Mouse (Mus musculus): ENCODE measurements at regions not wholly inside any gene's neighbourhood (a gene's known extent, or its start where the extent isn't known, plus 50 kb on each side); places are given as distances from the start of the nearest gene placed in this dataset.

DNA sequence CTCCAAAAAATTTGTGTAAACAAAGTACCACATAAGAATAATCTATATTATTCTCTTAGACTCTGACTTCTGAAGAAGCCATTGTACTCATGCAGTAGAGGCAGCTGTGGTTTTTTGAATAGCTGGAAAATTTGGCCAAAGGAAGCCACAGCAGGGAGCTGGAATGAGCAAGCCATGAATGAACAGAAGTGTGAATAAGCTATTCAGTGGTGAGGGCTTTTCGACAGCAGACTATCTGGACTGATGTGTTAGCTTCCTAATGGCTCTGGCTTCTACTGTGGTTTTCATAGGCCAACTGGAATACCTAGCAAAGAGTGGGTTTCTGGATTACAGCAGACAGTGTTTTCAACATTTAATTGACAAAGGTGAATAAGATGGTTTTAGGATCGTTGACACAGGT lies 2842.0 kb upstream of the Lrrc6 start:
- Histone ChIP-seq H3K36me3 (no peaks in the 10 kb centered on the region), H3K9me3 (replicated peaks) (no peaks in the 10 kb centered on the region), H3K4me3 (no peak overlapping the region), H3K27ac (no peak overlapping the region), H3K4me1 (no peaks in the 10 kb centered on the region), H3K27me3 (ENCODE audit: low read depth, poor library complexity, severe bottlenecking) (no peaks in the 10 kb centered on the region)
- DNase-seq (ENCODE audit: low spot score): no peak
- WGBS: 82% methylated on average over 2 of the region's 2 CpGs

DNA sequence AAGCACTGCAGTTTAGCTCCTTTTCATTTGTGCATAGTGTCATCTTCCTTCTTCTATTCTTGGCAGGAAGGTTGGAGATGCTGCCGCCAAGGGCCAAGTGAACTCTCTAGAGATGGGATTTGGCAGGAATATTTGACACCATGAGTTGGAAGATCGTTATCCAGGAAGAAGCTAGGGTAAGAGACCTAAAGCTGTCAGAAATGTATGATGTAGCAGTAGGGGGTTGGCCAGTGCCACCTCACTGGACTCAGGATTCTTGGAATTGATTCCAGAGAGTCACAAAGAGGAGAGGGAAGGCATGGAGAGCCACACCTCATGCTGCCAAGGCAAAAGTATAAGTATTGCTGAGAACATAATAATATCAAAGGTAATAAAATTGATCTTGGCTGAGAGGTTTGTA lies 2835.8 kb upstream of the Lrrc6 start:
- no peak overlapping the region for H3K4me3 ChIP-seq
- no peak overlapping the region for H3K27ac ChIP-seq
- no peaks in the 10 kb centered on the region for H3K36me3 ChIP-seq
- H3K27me3 ChIP-seq (ENCODE audit: low read depth, poor library complexity, severe bottlenecking): no peaks in the 10 kb centered on the region
- no peaks in the 10 kb centered on the region for H3K9me3 ChIP-seq (replicated peaks)
- no peaks in the 10 kb centered on the region for H3K4me1 ChIP-seq
- WGBS: 88% methylated on average over 2 of the region's 2 CpGs
- DNase-seq (ENCODE audit: low spot score): no peak

DNA sequence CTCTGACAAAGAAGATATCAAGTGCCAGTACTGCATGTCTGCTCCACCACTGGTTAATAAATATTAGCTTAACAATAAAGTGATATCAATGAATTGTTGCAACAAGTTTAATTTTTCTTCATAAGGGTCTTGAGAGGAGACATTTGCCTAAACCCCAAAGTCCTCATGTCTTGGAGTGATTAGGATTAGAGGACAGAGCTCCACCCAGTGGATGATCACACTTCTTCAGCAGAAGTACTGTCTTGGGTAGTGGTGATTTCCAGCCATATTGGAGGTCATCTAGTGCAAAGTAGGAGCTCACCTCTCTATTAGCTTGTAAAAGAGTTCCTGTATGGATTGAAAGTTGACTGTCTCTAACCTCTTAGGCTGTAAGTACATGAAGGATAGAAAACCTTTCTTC lies 2825.8 kb upstream of the Lrrc6 start:
- DNase-seq (ENCODE audit: low spot score): no peak
- Histone ChIP-seq H3K27me3 (ENCODE audit: low read depth, poor library complexity, severe bottlenecking) (no peaks in the 10 kb centered on the region), H3K36me3 (no peaks in the 10 kb centered on the region), H3K27ac (no peak overlapping the region), H3K4me1 (no peaks in the 10 kb centered on the region), H3K4me3 (no peak overlapping the region), H3K9me3 (replicated peaks) (no peaks in the 10 kb centered on the region)

DNA sequence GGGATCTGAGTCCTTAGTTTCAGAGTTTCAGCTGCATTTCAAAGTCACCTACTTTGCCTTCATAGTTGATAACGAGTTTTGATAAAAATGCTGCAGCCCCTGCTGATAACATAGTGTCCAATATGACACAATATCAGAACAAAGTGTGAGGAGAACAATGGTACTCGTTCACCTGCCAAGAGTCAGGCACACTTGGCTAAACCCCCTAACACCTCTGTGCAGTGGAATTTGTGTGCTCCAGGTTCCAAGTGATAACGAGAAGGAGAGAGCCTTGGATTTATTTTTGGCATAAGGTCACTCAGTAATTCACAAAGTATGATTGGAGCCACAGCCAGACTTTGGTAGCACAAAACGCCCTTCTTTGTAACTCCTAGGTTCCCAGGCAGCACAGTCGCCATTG lies 2802.4 kb upstream of the Lrrc6 start:
- Histone ChIP-seq H3K9me3 (replicated peaks) (no peaks in the 10 kb centered on the region), H3K27me3 (ENCODE audit: low read depth, poor library complexity, severe bottlenecking) (no peaks in the 10 kb centered on the region), H3K27ac (no peak overlapping the region), H3K4me3 (no peak overlapping the region), H3K36me3 (no peaks in the 10 kb centered on the region), H3K4me1 (no peaks in the 10 kb centered on the region)
- DNase-seq (ENCODE audit: low spot score): no peak
- WGBS: 80% methylated on average over 5 of the region's 5 CpGs

DNA sequence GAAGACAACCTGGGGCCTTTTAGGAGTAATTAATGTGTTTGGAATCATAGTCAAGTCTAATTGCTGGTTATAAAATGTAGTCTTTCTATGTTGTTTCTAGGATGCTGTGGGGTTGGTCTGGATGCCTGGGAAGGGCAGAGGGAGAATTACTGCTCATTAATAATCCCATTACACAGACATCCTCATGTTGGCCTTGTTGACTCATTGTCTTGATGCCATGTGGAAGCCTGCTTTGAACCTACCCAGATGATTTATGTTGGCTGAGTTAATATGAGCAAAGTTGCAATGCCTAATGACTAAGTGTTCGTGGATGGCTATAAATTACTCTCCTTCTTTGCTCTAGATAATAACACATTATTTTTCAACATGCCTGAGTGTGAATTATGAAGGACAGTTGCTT lies 2790.6 kb upstream of the Lrrc6 start:
- DNase-seq (ENCODE audit: low spot score): no peak
- 45% methylated on average over 1 of the region's 1 CpGs for WGBS
- Histone ChIP-seq H3K4me1 (peaks cover 4% of the 10 kb centered on the region; the same call in 1 of the 2 replicates), H3K36me3 (no peaks in the 10 kb centered on the region), H3K4me3 (no peak overlapping the region), H3K27ac (no peak overlapping the region), H3K27me3 (ENCODE audit: low read depth, poor library complexity, severe bottlenecking) (no peaks in the 10 kb centered on the region), H3K9me3 (replicated peaks) (no peaks in the 10 kb centered on the region)

DNA sequence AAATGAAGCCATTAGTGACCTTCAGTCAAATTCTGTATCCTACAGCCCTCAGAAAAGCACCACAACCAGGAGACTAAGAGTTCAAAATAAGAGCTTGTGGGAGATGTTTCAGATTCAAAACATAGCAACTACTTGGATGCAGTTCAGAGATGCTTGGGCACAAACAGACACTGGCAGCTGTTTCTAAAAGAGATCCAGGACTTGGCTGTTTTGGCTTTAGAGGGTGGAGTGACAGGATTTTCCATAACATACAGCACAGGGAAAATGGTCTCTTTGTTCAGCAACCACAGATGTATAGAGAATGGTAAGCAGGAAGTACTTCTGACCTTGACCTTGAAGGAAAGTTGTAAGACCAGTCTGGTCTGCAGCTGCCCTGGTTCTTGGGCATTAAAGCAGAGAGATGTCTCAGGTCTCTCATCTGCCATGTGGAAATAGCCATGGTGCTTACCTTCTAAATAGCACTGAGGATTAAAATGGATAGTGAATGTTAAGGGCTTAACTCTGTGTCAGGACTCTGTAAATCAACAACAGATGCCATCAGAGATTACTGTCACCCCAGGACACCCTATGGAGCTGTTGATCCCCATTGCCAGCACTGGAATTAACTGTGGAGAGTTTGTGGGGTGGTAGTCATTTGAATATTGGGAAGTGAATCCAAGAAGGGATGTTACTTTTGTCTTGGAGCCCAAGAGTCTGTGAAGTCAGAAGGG lies 2775.0 kb upstream of the Lrrc6 start:
- DNase-seq (ENCODE audit: low spot score): no peak
- no peak overlapping the region for H3K27ac ChIP-seq
- no peaks in the 10 kb centered on the region for H3K9me3 ChIP-seq (replicated peaks)
- H3K27me3 ChIP-seq (ENCODE audit: low read depth, poor library complexity, severe bottlenecking): no peaks in the 10 kb centered on the region
- no peak overlapping the region for H3K4me3 ChIP-seq
- no peaks in the 10 kb centered on the region for H3K36me3 ChIP-seq
- peaks cover 23% of the 10 kb centered on the region for H3K4me1 ChIP-seq

DNA sequence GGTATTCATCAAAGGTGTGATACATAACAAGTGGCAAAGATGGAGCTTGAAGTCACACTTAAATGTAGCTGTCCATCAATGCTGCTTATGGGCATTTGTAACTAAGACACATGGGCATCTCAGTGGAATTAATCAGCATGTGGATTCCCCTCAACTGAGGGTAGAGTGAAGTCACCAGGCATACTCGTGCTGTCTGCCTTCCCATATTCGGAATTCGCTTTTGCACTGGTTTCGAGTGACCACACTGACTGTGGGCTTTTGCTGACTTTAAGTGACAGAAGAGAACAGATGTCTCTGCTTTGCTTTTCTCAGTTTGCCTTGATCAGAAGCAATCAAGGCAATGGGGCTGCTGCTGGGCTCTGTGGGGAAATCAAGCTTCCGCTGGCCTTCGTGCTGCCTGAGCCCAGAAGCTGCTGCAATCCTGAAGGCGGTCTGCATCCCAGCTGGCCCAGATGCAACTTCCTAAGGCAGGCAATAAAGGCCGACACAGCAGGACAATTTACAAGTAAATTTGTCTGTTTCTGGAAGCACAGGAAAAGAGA lies 2773.6 kb upstream of the Lrrc6 start:
- H3K27ac ChIP-seq: no peak overlapping the region
- WGBS: 51% methylated on average over 8 of the region's 8 CpGs
- H3K27me3 ChIP-seq (ENCODE audit: low read depth, poor library complexity, severe bottlenecking): no peaks in the 10 kb centered on the region
- H3K4me1 ChIP-seq: peaks cover 23% of the 10 kb centered on the region
- no peaks in the 10 kb centered on the region for H3K36me3 ChIP-seq
- no peaks in the 10 kb centered on the region for H3K9me3 ChIP-seq (replicated peaks)
- peak; percentile 42 for DNase-seq (ENCODE audit: low spot score)
- no peak overlapping the region for H3K4me3 ChIP-seq

DNA sequence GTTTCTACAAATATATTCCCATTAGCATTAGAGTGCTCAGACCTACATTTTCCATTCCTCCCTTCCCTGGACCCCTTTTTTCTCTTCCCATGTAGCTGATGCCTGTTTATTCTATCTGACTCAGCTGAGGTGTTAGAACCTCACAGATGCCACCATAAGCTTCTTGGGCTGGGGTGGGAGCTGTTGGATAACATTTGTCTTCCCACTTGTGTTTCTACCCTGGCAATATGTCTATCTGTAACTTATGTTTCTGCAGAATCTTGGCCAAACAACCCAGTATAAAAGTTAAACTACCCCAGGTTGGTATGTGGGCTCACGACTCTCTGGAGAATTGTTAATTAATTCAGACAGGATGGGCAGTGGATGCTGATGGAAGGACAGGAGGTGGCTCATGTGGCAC lies 2772.8 kb upstream of the Lrrc6 start:
- Histone ChIP-seq H3K36me3 (no peaks in the 10 kb centered on the region), H3K4me1 (peaks cover 23% of the 10 kb centered on the region), H3K9me3 (replicated peaks) (no peaks in the 10 kb centered on the region), H3K4me3 (no peak overlapping the region), H3K27me3 (ENCODE audit: low read depth, poor library complexity, severe bottlenecking) (no peaks in the 10 kb centered on the region), H3K27ac (no peak overlapping the region)
- no peak for DNase-seq (ENCODE audit: low spot score)
- 82% methylated on average over 1 of the region's 1 CpGs for WGBS

DNA sequence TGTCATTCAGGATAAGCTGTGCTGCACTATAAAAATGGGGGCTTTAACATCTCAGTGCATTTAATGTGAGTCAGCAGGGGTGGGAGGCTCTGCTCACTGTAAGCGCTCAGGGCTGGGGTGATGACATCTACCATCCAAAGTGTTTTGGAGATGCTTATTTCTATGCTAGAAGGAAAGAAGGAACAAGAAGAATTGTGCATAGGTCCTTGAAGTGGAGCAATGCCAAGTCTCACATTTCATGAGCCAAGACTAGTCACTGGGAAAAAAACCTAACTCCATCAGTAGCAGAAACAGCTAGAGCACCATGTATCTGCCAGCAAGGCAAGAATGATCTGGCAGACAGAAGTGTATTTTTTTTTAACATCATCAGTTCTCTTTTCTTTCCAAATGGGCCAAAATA lies 2761.2 kb upstream of the Lrrc6 start:
- H3K4me3 ChIP-seq: no peak overlapping the region
- peaks cover 9% of the 10 kb centered on the region for H3K4me1 ChIP-seq
- no peaks in the 10 kb centered on the region for H3K27me3 ChIP-seq (ENCODE audit: low read depth, poor library complexity, severe bottlenecking)
- no peak overlapping the region for H3K27ac ChIP-seq
- 97% methylated on average over 1 of the region's 1 CpGs for WGBS
- no peaks in the 10 kb centered on the region for H3K36me3 ChIP-seq
- H3K9me3 ChIP-seq (replicated peaks): no peaks in the 10 kb centered on the region
- no peak for DNase-seq (ENCODE audit: low spot score)

DNA sequence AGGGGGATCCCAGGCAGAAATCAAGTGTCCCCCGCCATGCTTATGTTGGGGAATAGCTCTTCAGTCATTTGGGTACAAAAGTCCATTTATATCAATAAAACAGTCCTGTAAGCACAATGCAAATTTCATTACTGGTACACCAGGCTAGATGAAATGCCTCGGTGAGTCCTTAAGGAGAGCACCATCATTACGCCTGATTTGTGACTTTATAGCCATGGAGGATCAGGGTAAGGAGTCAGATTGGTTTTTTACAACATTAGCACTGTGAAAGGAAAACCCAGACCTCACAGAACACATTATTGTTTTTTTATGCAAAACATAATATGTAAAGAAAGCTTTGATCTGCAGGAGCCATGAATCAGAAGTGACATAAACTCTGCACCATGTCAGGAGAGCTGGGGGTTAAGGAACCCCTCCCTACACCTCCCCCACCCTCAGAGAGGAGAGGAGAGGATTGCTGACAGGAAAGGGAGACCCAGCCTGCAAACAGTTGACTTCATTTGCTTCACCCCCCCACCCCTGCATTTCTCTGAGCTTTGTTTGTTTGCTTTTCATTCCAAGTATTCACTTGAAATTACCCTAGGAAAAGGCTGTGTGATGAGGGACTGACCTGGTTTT lies 2756.6 kb upstream of the Lrrc6 start:
- no peak overlapping the region for H3K4me3 ChIP-seq
- 40% methylated on average over 3 of the region's 3 CpGs for WGBS

DNA sequence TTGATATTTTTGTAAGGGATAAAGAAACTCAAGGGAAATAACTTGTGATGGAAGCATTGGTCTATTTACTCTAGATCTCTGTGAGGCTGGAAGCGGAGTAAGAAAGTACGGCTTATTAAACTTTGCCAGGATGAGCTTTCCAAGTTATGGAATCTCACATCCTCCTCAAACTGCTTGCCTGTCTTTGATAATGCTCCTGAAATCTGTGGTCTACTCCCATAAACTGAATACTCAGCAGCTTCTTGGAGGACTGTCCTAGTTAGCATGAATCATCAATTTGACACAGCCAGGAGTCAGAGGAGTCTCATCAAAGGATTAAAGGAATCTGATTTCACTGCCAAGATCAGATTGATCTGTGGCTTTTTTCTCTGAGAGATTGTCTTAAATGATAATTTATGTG lies 2753.0 kb upstream of the Lrrc6 start:
- H3K4me3 ChIP-seq: no peak overlapping the region
- no peak for DNase-seq (ENCODE audit: low spot score)
- H3K36me3 ChIP-seq: no peaks in the 10 kb centered on the region
- H3K27ac ChIP-seq: no peak overlapping the region
- peaks cover 9% of the 10 kb centered on the region for H3K4me1 ChIP-seq
- WGBS: 96% methylated on average over 2 of the region's 2 CpGs
- no peaks in the 10 kb centered on the region for H3K9me3 ChIP-seq (replicated peaks)
- H3K27me3 ChIP-seq (ENCODE audit: low read depth, poor library complexity, severe bottlenecking): no peaks in the 10 kb centered on the region

More for the DNA sequence above, 2756.6 kb upstream of the Lrrc6 start:
- H3K27ac ChIP-seq: no peak overlapping the region
- no peaks in the 10 kb centered on the region for H3K27me3 ChIP-seq (ENCODE audit: low read depth, poor library complexity, severe bottlenecking)
- peaks cover 9% of the 10 kb centered on the region for H3K4me1 ChIP-seq
- DNase-seq (ENCODE audit: low spot score): no peak
- H3K9me3 ChIP-seq (replicated peaks): no peaks in the 10 kb centered on the region
- H3K36me3 ChIP-seq: no peaks in the 10 kb centered on the region

DNA sequence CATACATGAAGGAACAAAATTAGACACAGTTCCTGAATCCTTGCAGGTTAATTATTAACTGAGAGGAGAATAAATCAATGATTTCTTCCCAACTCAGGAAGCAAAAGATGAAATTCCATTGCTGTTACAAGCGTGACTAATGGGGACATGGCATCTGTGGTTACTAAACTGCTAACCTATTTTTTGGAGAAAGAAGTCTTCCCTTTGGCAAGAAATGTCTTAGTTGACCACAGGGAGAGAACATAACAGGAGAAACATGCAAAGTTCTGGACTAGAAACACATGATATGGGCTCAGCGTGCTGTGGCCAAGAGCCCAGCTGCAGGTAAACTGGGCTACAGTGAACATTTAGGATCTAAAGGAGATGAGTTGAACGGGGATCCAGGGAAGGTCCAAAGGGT lies 2751.4 kb upstream of the Lrrc6 start:
- Histone ChIP-seq H3K9me3 (replicated peaks) (no peaks in the 10 kb centered on the region), H3K4me3 (no peak overlapping the region), H3K27ac (no peak overlapping the region), H3K27me3 (ENCODE audit: low read depth, poor library complexity, severe bottlenecking) (no peaks in the 10 kb centered on the region), H3K36me3 (no peaks in the 10 kb centered on the region), H3K4me1 (peaks cover under 1% of the 10 kb centered on the region)
- no peak for DNase-seq (ENCODE audit: low spot score)
- WGBS: 88% methylated on average over 3 of the region's 3 CpGs

DNA sequence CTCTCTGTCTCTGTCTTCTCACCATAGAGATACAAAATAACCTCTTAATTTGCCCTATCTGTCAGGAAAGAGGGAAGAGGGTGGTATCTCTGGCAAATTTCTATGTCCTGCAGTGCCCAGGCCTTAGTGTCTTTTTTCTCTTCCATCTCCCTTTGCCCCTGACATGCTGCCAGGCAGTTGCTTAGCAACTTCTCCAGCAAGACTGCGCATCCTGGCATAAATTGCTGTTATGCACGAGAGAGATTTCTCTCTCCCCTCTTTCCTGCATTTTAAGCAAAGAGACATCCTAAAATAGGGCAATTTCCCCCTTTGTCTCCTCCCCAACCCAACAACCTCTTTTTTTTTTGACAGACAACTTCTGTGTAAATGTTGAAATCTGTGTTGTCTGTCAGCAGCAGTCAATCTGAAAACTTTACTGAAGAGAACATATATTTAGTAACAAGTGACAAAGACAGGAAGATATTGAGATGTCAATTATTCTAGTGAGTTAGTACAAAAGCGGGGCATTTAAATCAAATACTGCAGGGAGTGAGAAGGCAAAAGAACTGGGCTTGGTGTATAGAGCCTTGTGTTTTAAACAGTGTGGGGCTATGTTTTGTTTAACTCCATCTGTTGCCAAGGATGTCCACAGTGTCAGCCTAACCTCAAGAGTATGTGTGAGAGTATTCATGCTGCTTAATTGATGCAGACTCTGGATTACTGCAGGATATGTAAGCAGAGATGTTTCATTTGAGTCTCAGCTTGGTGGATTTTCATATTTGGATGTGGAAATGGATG lies 2745.7 kb upstream of the Lrrc6 start:
- Histone ChIP-seq H3K27ac (no peak overlapping the region), H3K4me3 (no peak overlapping the region), H3K9me3 (replicated peaks) (no peaks in the 10 kb centered on the region), H3K36me3 (no peaks in the 10 kb centered on the region), H3K27me3 (ENCODE audit: low read depth, poor library complexity, severe bottlenecking) (no peaks in the 10 kb centered on the region), H3K4me1 (no peaks in the 10 kb centered on the region)
- WGBS: 78% methylated on average over 3 of the region's 3 CpGs
- no peak for DNase-seq (ENCODE audit: low spot score)
